Mouse (Mus musculus): Measurements from ENCODE around the gene Gm14124. TPM values are rescaled to one million over a fixed set of nuclear protein-coding genes. Genes with fewer than 3 reads are reported as not detected.
A peak's percentile ranks its signal among the peaks of the same experiment; 100 is the strongest.
"Not testable (repeated sequence)": the region's sequence is repeated elsewhere in the genome, so short reads cannot be mapped to it uniquely, and the experiment has no call there.

Gene Gm14124
- polyA plus RNA-seq, 1 experiment from 2014 or later, result not detected

- ATAC-seq (replicated peaks; ENCODE audit: low FRiP score) (no peak), DNase-seq (ENCODE audit: low spot score) (no peak)
- no peak overlapping the region for H3K4me2 ChIP-seq (ENCODE audit: low read depth, low read length, severe bottlenecking)
- H3K36me3 ChIP-seq (ENCODE audit: control insufficient read depth, insufficient read depth, low read length), result no peaks in the 10 kb centered on the region
- WGBS, result 88% methylated on average over 10 of the region's 10 CpGs
- H3K4me3 ChIP-seq (ENCODE audit: low read depth, low read length), result no peak overlapping the region
- H3K4me1 ChIP-seq (replicated peaks; ENCODE audit: control insufficient read depth, insufficient read depth, low read length), result no peaks in the 10 kb centered on the region
- no peak overlapping the region for H3K9ac ChIP-seq (ENCODE audit: low read length)
- no peak overlapping the region for H3K27ac ChIP-seq (ENCODE audit: low read depth, low read length)
- H3K9me3 ChIP-seq (ENCODE audit: control insufficient read depth, low read length), result no peaks in the 10 kb centered on the region
- H3K27me3 ChIP-seq (ENCODE audit: control insufficient read depth, insufficient read depth, low read length), result no peaks in the 10 kb centered on the region
Observed at GRCm38 (mm10) chr2:150307183-150307773, 50.0 kb downstream of the Gm14124 start.

- not testable (repeated sequence) for H3K9me3 ChIP-seq (ENCODE audit: control insufficient read depth, low read length); H3K36me3 ChIP-seq (ENCODE audit: control insufficient read depth, insufficient read depth, low read length); H3K4me1 ChIP-seq (replicated peaks; ENCODE audit: control insufficient read depth, insufficient read depth, low read length); H3K27me3 ChIP-seq (ENCODE audit: control insufficient read depth, insufficient read depth, low read length); H3K27ac ChIP-seq (ENCODE audit: low read depth, low read length)
- WGBS, result 19% methylated on average over 19 of the region's 19 CpGs
- peak overlapping the region; percentile 52 for H3K4me2 ChIP-seq (ENCODE audit: low read depth, low read length, severe bottlenecking)
- DNase-seq (ENCODE audit: low spot score), result peak; percentile 85
- ATAC-seq (replicated peaks; ENCODE audit: low FRiP score), result peak; percentile 99
- H3K4me3 ChIP-seq (ENCODE audit: low read depth, low read length), result peak overlapping the region; percentile 42
- H3K9ac ChIP-seq (ENCODE audit: low read length), result peak overlapping the region; percentile 54
Observed at GRCm38 (mm10) chr2:150310952-150311884, 53.9 kb downstream of the Gm14124 start.

- Histone ChIP-seq H3K4me3 (ENCODE audit: low read depth, low read length) (no peak overlapping the region), H3K27ac (ENCODE audit: low read depth, low read length) (no peak overlapping the region), H3K36me3 (ENCODE audit: control insufficient read depth, insufficient read depth, low read length) (no peaks in the 10 kb centered on the region; the same call in 1 of the 2 replicates), H3K9me3 (ENCODE audit: control insufficient read depth, low read length) (peaks cover 13% of the 10 kb centered on the region; the same call in 1 of the 2 replicates), H3K4me1 (replicated peaks; ENCODE audit: control insufficient read depth, insufficient read depth, low read length) (no peaks in the 10 kb centered on the region), H3K9ac (ENCODE audit: low read length) (no peak overlapping the region), H3K4me2 (ENCODE audit: low read depth, low read length, severe bottlenecking) (no peak overlapping the region), H3K27me3 (ENCODE audit: control insufficient read depth, insufficient read depth, low read length) (no peaks in the 10 kb centered on the region)
- ATAC-seq (replicated peaks; ENCODE audit: low FRiP score) (no peak), DNase-seq (ENCODE audit: low spot score) (no peak)
Observed at GRCm38 (mm10) chr2:150316140-150316539, 58.8 kb downstream of the Gm14124 start.

GRCm38 (mm10) chr2:150318973-150319372, 61.7 kb downstream of the Gm14124 start:
- no peak for ATAC-seq (replicated peaks; ENCODE audit: low FRiP score)
- H3K4me1 ChIP-seq (replicated peaks; ENCODE audit: control insufficient read depth, insufficient read depth, low read length), result no peaks in the 10 kb centered on the region
- H3K9ac ChIP-seq (ENCODE audit: low read length), result no peak overlapping the region
- 93% methylated on average over 1 of the region's 1 CpGs for WGBS
- H3K27me3 ChIP-seq (ENCODE audit: control insufficient read depth, insufficient read depth, low read length), result no peaks in the 10 kb centered on the region
- H3K36me3 ChIP-seq (ENCODE audit: control insufficient read depth, insufficient read depth, low read length), result no peaks in the 10 kb centered on the region; the same call in 1 of the 2 replicates
- no peak overlapping the region for H3K4me2 ChIP-seq (ENCODE audit: low read depth, low read length, severe bottlenecking)
- H3K9me3 ChIP-seq (ENCODE audit: control insufficient read depth, low read length), result peaks cover 13% of the 10 kb centered on the region; the same call in 1 of the 2 replicates
- H3K4me3 ChIP-seq (ENCODE audit: low read depth, low read length), result no peak overlapping the region
- no peak overlapping the region for H3K27ac ChIP-seq (ENCODE audit: low read depth, low read length)
- no peak for DNase-seq (ENCODE audit: low spot score)

Other genes with a start within 250 kb of the Gm14124 start
- 8.1 and 9.3 TPM in 2 replicates for gene Zfp120, start 120.8 kb upstream of the Gm14124 start, polyA plus RNA-seq (2014; fragmentation: Nextera tagmentation; extraction: Ambion mirVana)
- gene Gm10770, start 77.8 kb upstream of the Gm14124 start, polyA plus RNA-seq (2014; fragmentation: Nextera tagmentation; extraction: Ambion mirVana), result not detected in 2 replicates
- not detected in 2 replicates for gene Gm14139, start 75.8 kb upstream of the Gm14124 start, polyA plus RNA-seq (2014; fragmentation: Nextera tagmentation; extraction: Ambion mirVana)
- gene Zfp937, start 39.4 kb upstream of the Gm14124 start, polyA plus RNA-seq (2014; fragmentation: Nextera tagmentation; extraction: Ambion mirVana), result 10.3 and 10.4 TPM in 2 replicates
- 2.6 and 3.1 TPM in 2 replicates for gene Gm21994, start 1.9 kb upstream of the Gm14124 start, polyA plus RNA-seq (2014; fragmentation: Nextera tagmentation; extraction: Ambion mirVana)
- 1.2 and 1.7 TPM in 2 replicates for gene Gm10130, start 66.2 kb downstream of the Gm14124 start, polyA plus RNA-seq (2014; fragmentation: Nextera tagmentation; extraction: Ambion mirVana)
- gene 3300002I08Rik, start 105.2 kb downstream of the Gm14124 start, polyA plus RNA-seq (2014; fragmentation: Nextera tagmentation; extraction: Ambion mirVana), result 9.4 and 11.7 TPM in 2 replicates
- gene Zfp442, start 194.0 kb downstream of the Gm14124 start, polyA plus RNA-seq (2014; fragmentation: Nextera tagmentation; extraction: Ambion mirVana), result 8.1 and 9.9 TPM in 2 replicates
- not detected in 2 replicates for gene Zfp345, start 227.6 kb downstream of the Gm14124 start, polyA plus RNA-seq (2014; fragmentation: Nextera tagmentation; extraction: Ambion mirVana)

Measured in forebrain, embryonic 11.5 days (tissue).